Mouse (Mus musculus): ENCODE measurements around the gene Npas2.

The Npas2 gene

GRCm38 (mm10) chr1:39374231-39374809 lies 180.8 kb downstream of the Npas2 start:
- no peak for DNase-seq (ENCODE audit: low spot score in 2 of 2)

GRCm38 (mm10) chr1:39376121-39376520 lies 182.6 kb downstream of the Npas2 start:
- no peak for DNase-seq (ENCODE audit: low spot score in 2 of 2)

GRCm38 (mm10) chr1:39376726-39377240 lies 183.3 kb downstream of the Npas2 start:
- DNase-seq (ENCODE audit: low spot score in 2 of 2) = no peak

- no peak for DNase-seq (ENCODE audit: low spot score in 2 of 2)
These were observed 185.0 kb downstream of the Npas2 start for GRCm38 (mm10) chr1:39378540-39378939.

GRCm38 (mm10) chr1:39379021-39379420 lies 185.5 kb downstream of the Npas2 start:
- no peak for DNase-seq (ENCODE audit: low spot score in 2 of 2)

- no peak for DNase-seq (ENCODE audit: low spot score in 2 of 2)
These were observed 187.5 kb downstream of the Npas2 start for GRCm38 (mm10) chr1:39381017-39381416.

- DNase-seq (ENCODE audit: low spot score in 2 of 2) = no peak
These were observed 191.4 kb downstream of the Npas2 start for GRCm38 (mm10) chr1:39384914-39385313.

GRCm38 (mm10) chr1:39386456-39386855 lies 192.9 kb downstream of the Npas2 start:
- no peak for DNase-seq (ENCODE audit: low spot score in 2 of 2)

GRCm38 (mm10) chr1:39387497-39387896 lies 194.0 kb downstream of the Npas2 start:
- DNase-seq (ENCODE audit: low spot score in 2 of 2) = no peak

- no peak for DNase-seq (ENCODE audit: low spot score in 2 of 2)
These were observed 194.6 kb downstream of the Npas2 start for GRCm38 (mm10) chr1:39388163-39388562.

GRCm38 (mm10) chr1:39389338-39389737 lies 195.8 kb downstream of the Npas2 start:
- no peak for DNase-seq (ENCODE audit: low spot score in 2 of 2)

GRCm38 (mm10) chr1:39391652-39392051 lies 198.1 kb downstream of the Npas2 start:
- no peak for DNase-seq (ENCODE audit: low spot score in 2 of 2)

- DNase-seq (ENCODE audit: low spot score in 2 of 2) = peak; percentile 56 to 73
These were observed 198.7 kb downstream of the Npas2 start for GRCm38 (mm10) chr1:39392189-39392588.

- DNase-seq (ENCODE audit: low spot score in 2 of 2) = no peak
These were observed 199.8 kb downstream of the Npas2 start for GRCm38 (mm10) chr1:39393217-39393867.

GRCm38 (mm10) chr1:39394096-39394495 lies 200.6 kb downstream of the Npas2 start:
- DNase-seq (ENCODE audit: low spot score in 2 of 2) = no peak

GRCm38 (mm10) chr1:39394650-39395049 lies 201.1 kb downstream of the Npas2 start:
- no peak for DNase-seq (ENCODE audit: low spot score in 2 of 2)

- no peak for DNase-seq (ENCODE audit: low spot score in 2 of 2)
These were observed 202.8 kb downstream of the Npas2 start for GRCm38 (mm10) chr1:39396347-39396746.

GRCm38 (mm10) chr1:39398284-39398683 lies 204.8 kb downstream of the Npas2 start:
- no peak for DNase-seq (ENCODE audit: low spot score in 2 of 2)

- peak; percentile 51 to 62 for DNase-seq (ENCODE audit: low spot score in 2 of 2)
These were observed 205.7 kb downstream of the Npas2 start for GRCm38 (mm10) chr1:39399228-39399627.

GRCm38 (mm10) chr1:39400173-39400572 lies 206.6 kb downstream of the Npas2 start:
- no peak for DNase-seq (ENCODE audit: low spot score in 2 of 2)

- no peak for DNase-seq (ENCODE audit: low spot score in 2 of 2)
These were observed 213.6 kb downstream of the Npas2 start for GRCm38 (mm10) chr1:39407108-39407507.

- DNase-seq (ENCODE audit: low spot score in 2 of 2) = no peak
These were observed 214.6 kb downstream of the Npas2 start for GRCm38 (mm10) chr1:39408123-39408522.

- DNase-seq (ENCODE audit: low spot score in 2 of 2) = no peak
These were observed 215.1 kb downstream of the Npas2 start for GRCm38 (mm10) chr1:39408668-39409067.

Measured in urinary bladder, adult 18-20 months (tissue).